Mouse (Mus musculus): Measurements from ENCODE around the gene Sec14l3. TPM values are rescaled to one million over a fixed set of nuclear protein-coding genes. Genes with fewer than 3 reads are reported as not detected.

Sec14l3 gene
- total RNA-seq, 2 experiments from 2014 or later: 0.60 to 1.3 TPM

DNA sequence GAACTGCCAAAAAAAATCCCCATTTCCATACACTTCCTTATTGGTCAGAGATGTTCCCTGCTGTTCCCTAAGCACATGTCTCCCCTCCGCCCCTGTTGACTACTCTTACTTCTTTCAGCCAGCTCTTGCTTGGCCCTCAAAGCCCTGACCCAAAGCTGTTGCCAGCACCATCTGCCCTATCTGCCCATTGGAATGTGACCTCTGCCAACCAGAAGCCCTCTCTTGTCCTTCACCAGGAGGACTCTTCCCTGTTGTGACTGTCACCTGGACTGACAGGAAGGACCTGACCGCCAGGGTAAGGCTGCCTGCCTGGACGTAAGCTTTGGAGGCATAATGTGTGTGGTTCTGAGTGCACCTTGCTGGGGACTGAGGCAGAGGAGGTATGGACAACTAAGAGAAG is 57.0 kb downstream of the Sec14l3 start:
- no peak for DNase-seq (ENCODE audit: low spot score in 2 of 2)
- intact Hi-C loops (cut with DNase I): no loop called here

DNA sequence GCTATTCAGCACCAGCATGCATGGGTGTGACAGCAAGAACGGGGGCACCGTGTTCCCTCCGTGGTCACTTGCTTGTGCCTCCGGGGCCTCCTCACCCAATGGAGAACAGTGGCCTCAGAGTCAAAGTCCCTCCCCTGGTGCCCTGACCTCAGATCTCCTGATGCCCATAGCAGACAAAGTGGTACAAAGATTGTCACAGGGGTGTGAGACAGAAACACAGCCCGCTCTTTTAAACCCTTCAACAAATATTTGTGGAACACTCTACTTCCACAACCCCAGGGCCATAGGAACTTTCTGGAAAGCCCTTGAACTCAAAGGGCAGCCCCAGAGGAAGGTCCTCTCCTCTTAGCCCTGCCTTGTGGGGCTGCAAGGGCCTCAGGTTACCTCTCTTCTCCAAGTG is 57.6 kb downstream of the Sec14l3 start:
- DNase-seq (ENCODE audit: low spot score in 2 of 2): no peak
- intact Hi-C loops (cut with DNase I): no loop called here

DNA sequence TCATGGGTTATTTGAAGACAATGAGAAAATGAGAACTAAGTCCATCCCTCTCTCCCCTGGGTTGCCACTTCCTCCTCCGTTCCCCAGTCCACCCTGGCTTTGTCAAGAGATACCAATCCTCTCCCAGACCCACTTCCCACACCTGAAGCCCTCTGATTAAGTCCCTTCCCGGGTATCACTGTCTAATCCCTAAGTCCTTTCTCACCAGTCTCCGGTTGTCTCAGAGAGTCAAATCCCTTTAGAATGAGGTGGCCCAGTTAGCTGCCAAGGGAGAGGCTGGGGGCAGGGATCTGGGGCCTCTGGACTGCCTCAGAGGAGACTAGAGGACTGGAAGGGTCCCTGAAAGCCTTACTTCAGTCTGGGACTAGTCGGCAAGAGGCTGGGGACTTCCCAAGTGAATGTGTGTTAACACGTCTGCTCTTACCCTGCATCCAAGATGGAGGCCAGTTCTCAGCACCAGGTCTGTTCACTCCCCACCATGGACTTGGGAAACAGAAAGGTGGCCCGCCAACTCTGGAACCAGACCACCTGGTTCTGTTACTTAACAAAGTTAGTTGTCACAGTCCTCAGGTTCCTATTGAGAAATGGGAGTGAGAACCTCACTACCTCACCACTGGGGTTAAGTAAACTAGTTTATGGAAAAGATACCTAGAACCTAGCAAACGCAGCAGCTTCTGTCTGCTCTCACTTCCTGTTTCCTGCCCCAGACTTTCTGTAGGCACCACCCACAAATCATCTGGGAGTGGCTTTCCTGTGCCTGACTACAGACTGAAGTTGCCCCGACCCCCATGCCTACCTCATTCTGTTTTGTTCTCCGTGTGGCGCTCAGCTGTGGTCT is 58.3 kb downstream of the Sec14l3 start, which contains the start of gene Sec14l2:
Gene Sec14l2 (minus strand): TSS at position 674 of the 838 bp plus-strand sequence.
- intact Hi-C loops (cut with DNase I): no loop called here
- no peak for DNase-seq (ENCODE audit: low spot score in 2 of 2)

DNA sequence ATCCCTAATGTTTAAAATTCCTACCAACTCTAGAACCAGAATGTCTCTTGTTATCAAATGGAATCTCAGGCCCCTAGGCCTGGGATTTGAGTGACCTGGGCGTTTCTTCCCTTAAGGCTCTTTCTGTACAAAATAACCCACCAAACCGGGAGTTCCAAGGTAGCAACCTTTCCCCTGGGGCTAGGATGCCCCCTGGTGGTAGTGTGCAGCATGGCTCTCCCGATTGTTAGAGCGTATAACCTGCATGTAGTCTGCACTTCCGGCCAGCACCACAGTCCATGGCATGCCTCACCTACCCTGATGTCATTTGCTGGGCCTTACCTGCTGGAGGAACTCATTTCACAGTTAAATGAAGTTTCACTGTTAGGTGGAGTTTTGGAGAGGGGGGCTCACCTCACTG is 59.3 kb downstream of the Sec14l3 start:
- intact Hi-C loops (cut with DNase I): no loop called here
- peak in 1 of 2 experiments; percentile 54 for DNase-seq (ENCODE audit: low spot score in 2 of 2)

DNA sequence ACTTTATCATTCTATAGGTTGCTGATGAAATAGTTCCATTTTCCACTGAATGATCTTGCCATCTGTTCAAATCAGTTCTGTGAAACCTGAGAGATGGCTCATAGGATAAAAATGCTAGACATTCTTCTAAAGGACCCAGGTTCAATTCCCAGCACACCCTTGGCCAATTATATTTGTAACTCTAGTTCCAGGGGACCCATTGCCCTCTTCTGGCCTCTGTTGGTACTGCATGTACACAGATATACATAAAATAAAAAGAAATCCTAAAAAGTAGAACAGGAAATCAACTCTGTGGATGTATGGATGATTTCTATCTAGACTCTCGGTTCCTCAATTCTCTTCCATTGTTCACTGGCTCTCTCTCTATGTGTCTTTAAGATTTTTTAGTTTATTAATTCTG is 62.4 kb downstream of the Sec14l3 start:
- DNase-seq (ENCODE audit: low spot score in 2 of 2): no peak
- intact Hi-C loops (cut with DNase I): no loop called here

Other genes with a start within 250 kb of the Sec14l3 start
- gene Osbp2, start 200.9 kb upstream of the Sec14l3 start, total RNA-seq (2021): 100 to 1,000 TPM; 133 TPM
- gene 4921536K21Rik, start 169.7 kb upstream of the Sec14l3 start, total RNA-seq (2021): under 1 TPM; 0.25 to 0.39 TPM
- 10 to 100 TPM; 28.8 to 32.5 TPM for gene Dusp18, start 169.6 kb upstream of the Sec14l3 start, total RNA-seq (2021)
- gene Slc35e4, start 150.2 kb upstream of the Sec14l3 start, total RNA-seq (2021): 10 to 100 TPM; 17.9 to 20.5 TPM
- gene Tcn2, start 132.7 kb upstream of the Sec14l3 start, total RNA-seq (2021): 10 to 100 TPM; 19.6 to 20.4 TPM
- gene Pes1, start 100.9 kb upstream of the Sec14l3 start, total RNA-seq (2021): 10 to 100 TPM; 38.5 to 41.5 TPM
- not detected for gene 4930556J24Rik, start 88.1 kb upstream of the Sec14l3 start, total RNA-seq (2021)
- 10 to 100 TPM; 13.2 to 15.5 TPM for gene Gal3st1, start 81.2 kb upstream of the Sec14l3 start, total RNA-seq (2021)
- gene Sec14l4, start 33.4 kb upstream of the Sec14l3 start, total RNA-seq (2021): under 1 TPM in 1 of 2 experiments, not detected in 1; 0.21 TPM
- gene Mtfp1, start 30.6 kb downstream of the Sec14l3 start, total RNA-seq (2021): 100 to 1,000 TPM in 1 of 2 experiments, 10 to 100 TPM in 1; 92.3 to 104 TPM
- 10 to 100 TPM; 35.6 to 35.8 TPM for gene Sec14l2, start 58.6 kb downstream of the Sec14l3 start, total RNA-seq (2021)
- gene Rnf215, start 70.4 kb downstream of the Sec14l3 start, total RNA-seq (2021): 10 to 100 TPM; 28.2 to 31.4 TPM
- 10 to 100 TPM; 14.9 to 17.7 TPM for gene Ccdc157, start 95.5 kb downstream of the Sec14l3 start, total RNA-seq (2021)
- gene Sf3a1, start 95.5 kb downstream of the Sec14l3 start, total RNA-seq (2021): 10 to 100 TPM; 68.6 to 73.1 TPM
- 10 to 100 TPM; 34.5 to 35.6 TPM for gene Tbc1d10a, start 121.9 kb downstream of the Sec14l3 start, total RNA-seq (2021)
- 1 to 10 TPM; 3.9 to 6.1 TPM for gene Castor1, start 153.4 kb downstream of the Sec14l3 start, total RNA-seq (2021)
- gene Osm, start 171.6 kb downstream of the Sec14l3 start, total RNA-seq (2021): under 1 TPM in 1 of 2 experiments, not detected in 1; 0.16 TPM
- under 1 TPM; 0.23 to 0.25 TPM for gene Lif, start 192.7 kb downstream of the Sec14l3 start, total RNA-seq (2021)